Mouse (Mus musculus) ovary, adult 2 months (tissue): ENCODE results near the gene Adgrf3. TPM values are rescaled to one million over a fixed set of nuclear protein-coding genes. Genes with fewer than 3 reads are reported as not detected.

Experiments used
- polyA plus RNA-seq: library from polyadenylated mRNA; depleted of rRNA; stranded (reverse); fragments of >200 nt; gene quantifications from 2 replicates; pipeline ENCODE4 v1.2.3, GENCODE M21; 2012; rRNA removed

Gene Adgrf3
- 0.08 and 0.10 TPM in 2 replicates for polyA plus RNA-seq

DNA sequence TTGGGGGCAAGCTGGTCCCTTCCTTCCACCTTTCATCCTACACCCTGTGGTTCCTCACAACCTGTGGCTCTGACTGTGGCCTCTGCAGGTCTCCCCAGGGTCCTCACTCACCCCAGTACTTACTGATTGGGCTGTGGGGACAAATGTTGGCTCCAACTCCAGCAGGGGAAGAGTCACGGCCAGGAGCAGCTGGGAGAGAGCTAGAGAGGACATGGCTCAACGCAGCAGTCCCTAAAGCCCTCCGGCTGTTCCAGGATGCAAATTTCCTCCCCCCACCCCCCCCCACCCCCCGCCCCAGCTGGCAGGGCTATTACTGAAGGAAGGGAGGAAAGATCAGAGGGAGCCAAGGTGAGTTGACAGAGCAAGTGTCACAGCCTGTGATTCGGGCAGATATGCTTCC lies at the start of gene Adgrf3:
Gene Adgrf3, minus strand, starts transcription at position 230 of the 400 bp plus-strand sequence.

DNA sequence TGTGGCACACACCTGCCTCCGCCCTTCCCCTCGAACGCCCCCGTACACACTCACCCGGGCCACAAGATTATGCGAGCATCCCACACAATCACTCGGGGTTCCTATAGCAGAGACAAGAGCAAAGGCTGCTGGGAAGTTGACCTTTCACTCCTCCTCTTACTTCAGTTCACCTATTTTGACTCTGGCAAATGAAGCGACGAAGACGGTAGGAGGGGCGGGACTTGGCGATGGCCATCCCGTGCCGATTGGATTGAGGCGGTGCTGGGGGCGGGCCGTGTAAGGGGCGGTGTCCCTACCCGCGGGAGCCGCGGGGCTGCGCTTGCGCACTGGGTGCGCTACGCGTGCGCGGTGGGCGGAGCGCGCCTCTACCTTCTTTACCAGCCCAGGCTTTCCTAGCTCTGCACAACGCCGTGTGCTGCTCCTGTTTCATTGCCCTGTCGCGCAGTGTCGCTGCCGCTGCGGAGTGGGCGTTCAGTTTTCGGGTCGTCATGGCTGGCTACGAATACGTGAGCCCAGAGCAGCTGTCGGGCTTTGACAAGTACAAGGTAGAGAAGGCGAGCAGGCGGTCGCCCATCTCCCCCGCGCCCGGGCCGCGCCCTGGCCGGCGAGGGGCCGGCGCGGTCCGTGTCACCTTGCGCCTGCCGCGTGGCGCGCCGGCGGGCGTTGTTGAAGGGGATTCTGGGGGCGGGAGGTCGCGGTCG lies 26.9 kb upstream of the Adgrf3 start, which contains the start of gene Selenoi:
Gene Selenoi, plus strand, starts transcription at position 311 of the 701 bp plus-strand sequence.

DNA sequence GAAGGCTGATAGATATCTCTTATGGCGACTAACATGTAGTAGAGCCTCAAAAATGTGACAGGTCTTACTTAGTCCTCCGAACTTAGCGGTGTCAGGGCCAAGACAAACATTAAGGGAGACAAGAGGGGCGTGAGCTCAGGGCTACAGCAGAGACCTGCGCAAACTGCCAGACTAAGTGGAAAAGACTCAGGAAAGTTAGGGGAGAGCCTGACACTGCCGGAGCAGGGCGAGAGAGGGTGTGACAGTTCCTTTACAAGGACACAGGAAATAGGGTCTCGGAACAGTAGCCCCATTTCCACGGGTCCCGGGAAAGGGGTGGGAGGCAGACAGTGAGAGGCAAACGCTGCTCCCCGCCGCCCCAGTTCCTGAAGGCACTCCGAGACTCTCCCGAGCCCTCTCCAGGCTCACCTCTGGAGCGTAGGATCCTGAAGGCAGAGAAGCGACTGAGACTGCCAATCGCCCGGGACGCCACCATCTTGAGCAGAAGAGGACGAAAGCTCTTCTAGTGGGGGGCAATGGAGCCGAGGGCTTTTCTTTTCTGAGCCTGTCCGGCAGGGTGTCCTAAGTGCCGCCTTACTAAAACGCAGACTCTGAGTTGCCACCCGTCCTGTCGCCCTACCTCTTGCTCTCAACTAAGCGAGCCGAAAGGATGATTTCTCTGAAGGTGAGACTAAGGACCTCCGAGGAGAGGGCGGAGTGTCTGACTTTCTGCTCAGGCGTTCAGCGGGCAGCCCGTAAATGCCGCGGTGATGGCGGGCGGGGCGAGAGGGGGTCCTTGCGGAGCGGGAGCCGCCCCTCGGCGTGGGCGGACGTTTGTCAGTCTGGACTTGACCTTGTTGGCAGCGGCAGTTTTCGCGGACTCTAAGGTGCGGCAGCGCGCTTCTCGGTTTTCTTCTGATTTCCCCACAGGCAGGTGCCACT lies 50.8 kb downstream of the Adgrf3 start, which contains the start of the genes Hadha and Hadhb:
Gene Hadha, minus strand, starts transcription at position 689 of the 921 bp plus-strand sequence.
Gene Hadhb, plus strand, starts transcription at position 775 of the 921 bp plus-strand sequence.

Other genes with a start within 250 kb of the Adgrf3 start
- 0.20 TPM in 1 of 2 replicates, not detected in the other for gene Il6, start 192.6 kb downstream of the Adgrf3 start, polyA plus RNA-seq
- 47.8 and 64.1 TPM in 2 replicates for gene Tyms, start 132.1 kb downstream of the Adgrf3 start, polyA plus RNA-seq
- 1.0 and 1.5 TPM in 2 replicates for gene Garem2, start 100.6 kb downstream of the Adgrf3 start, polyA plus RNA-seq
- gene 3110082J24Rik, start 99.6 kb downstream of the Adgrf3 start, polyA plus RNA-seq, result not detected in 2 replicates
- gene Hadha, start 50.6 kb downstream of the Adgrf3 start, polyA plus RNA-seq, result 72.5 and 79.0 TPM in 2 replicates
- 83.2 and 131 TPM in 2 replicates for gene Hadhb, start 50.5 kb downstream of the Adgrf3 start, polyA plus RNA-seq
- 28.6 and 29.5 TPM in 2 replicates for gene Selenoi, start 26.9 kb upstream of the Adgrf3 start, polyA plus RNA-seq
- gene Drc1, start 75.7 kb upstream of the Adgrf3 start, polyA plus RNA-seq, result 0.79 and 1.8 TPM in 2 replicates